Mouse (Mus musculus): Measurements from ENCODE around the gene Slc6a18. TPM values are rescaled to one million over a fixed set of nuclear protein-coding genes. Genes with fewer than 3 reads are reported as not detected.

Slc6a18 gene
- polyA plus RNA-seq, 1 experiment from 2014 or later, result not detected

Other genes starting within 250 kb of the Slc6a18 start
- 64.3 and 68.0 TPM in 2 replicates for gene Lpcat1, start 210.8 kb downstream of the Slc6a18 start, polyA plus RNA-seq (2014; fragmentation: Nextera tagmentation; extraction: Ambion mirVana)
- gene Slc6a3, start 141.3 kb downstream of the Slc6a18 start, polyA plus RNA-seq (2014; fragmentation: Nextera tagmentation; extraction: Ambion mirVana), result 0.08 and 0.75 TPM in 2 replicates
- 108 and 122 TPM in 2 replicates for gene Clptm1l, start 74.0 kb downstream of the Slc6a18 start, polyA plus RNA-seq (2014; fragmentation: Nextera tagmentation; extraction: Ambion mirVana)
- gene Tert, start 51.1 kb downstream of the Slc6a18 start, polyA plus RNA-seq (2014; fragmentation: Nextera tagmentation; extraction: Ambion mirVana), result 5.7 and 7.1 TPM in 2 replicates
- gene Slc6a19, start 26.8 kb upstream of the Slc6a18 start, polyA plus RNA-seq (2014; fragmentation: Nextera tagmentation; extraction: Ambion mirVana), result not detected in 2 replicates
- gene Slc12a7, start 55.1 kb upstream of the Slc6a18 start, polyA plus RNA-seq (2014; fragmentation: Nextera tagmentation; extraction: Ambion mirVana), result 55.6 and 60.2 TPM in 2 replicates
- gene Nkd2, start 169.6 kb upstream of the Slc6a18 start, polyA plus RNA-seq (2014; fragmentation: Nextera tagmentation; extraction: Ambion mirVana), result 12.3 and 13.5 TPM in 2 replicates

Data from forebrain, embryonic 11.5 days (tissue).